Mouse (Mus musculus) natural killer cell, adult 2 months (primary cell): ENCODE results near the gene Pfkl.
"Not testable (repeated sequence)": the region's sequence is repeated elsewhere in the genome, so short reads cannot be mapped to it uniquely, and the experiment has no call there.

Experiments
- DNase-seq, 2 experiments: peaks; one replicate each; pipeline ENCODE4 v3.0.0; 2022; ENCODE audit warnings: low spot score in 2 of 2

Pfkl gene

GRCm38 (mm10) chr10:77971709-77972553 lies 38.0 kb downstream of the Pfkl start:
- DNase-seq, result peak in 1 of 2 experiments; percentile 34

DNA sequence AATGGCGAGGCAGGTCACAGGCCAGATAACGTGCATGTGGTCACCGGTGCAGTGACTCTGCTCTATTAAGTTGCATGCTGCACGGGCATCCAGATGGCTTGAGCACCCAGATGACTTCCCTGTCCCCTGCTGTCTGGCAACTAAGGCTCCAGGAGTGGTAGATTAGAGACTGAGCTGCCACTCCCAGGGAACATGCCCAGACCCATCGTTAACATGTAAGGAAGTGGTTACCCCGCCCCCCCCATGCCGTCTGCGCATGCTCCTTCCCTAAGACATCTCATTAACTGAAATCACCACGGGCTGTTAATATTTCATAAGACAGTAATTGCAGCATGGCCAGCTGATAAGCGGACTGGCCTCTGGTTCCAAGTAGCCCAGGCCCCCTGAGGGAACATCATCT lies 38.7 kb downstream of the Pfkl start:
- DNase-seq, result peak in 1 of 2 experiments; percentile 28

DNA sequence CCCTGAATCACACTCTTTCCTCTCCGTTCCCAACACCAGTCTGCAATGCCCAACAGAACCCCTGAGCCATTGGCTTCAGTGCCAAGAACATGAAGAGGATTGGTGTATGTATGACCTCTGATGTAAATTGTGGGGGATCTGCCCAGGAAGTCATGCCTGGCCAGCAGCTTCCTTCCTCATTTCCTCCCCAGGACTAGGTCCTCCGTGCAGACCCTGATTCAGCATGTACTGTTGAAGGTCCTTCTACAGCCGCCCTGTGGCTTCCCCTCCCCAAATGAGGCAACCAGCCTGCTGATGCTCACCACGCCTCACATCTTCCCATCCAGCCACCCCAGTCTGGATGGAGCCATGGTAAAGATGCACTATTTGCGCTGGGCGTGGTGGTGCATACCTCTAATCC lies 39.4 kb downstream of the Pfkl start, which contains the start of gene Trpm2:
Gene Trpm2, minus strand, starts transcription at position 83 of the 400 bp plus-strand sequence.
- DNase-seq, result no peak

GRCm38 (mm10) chr10:77969973-77970325 lies 39.9 kb downstream of the Pfkl start:
- DNase-seq, result no peak

DNA sequence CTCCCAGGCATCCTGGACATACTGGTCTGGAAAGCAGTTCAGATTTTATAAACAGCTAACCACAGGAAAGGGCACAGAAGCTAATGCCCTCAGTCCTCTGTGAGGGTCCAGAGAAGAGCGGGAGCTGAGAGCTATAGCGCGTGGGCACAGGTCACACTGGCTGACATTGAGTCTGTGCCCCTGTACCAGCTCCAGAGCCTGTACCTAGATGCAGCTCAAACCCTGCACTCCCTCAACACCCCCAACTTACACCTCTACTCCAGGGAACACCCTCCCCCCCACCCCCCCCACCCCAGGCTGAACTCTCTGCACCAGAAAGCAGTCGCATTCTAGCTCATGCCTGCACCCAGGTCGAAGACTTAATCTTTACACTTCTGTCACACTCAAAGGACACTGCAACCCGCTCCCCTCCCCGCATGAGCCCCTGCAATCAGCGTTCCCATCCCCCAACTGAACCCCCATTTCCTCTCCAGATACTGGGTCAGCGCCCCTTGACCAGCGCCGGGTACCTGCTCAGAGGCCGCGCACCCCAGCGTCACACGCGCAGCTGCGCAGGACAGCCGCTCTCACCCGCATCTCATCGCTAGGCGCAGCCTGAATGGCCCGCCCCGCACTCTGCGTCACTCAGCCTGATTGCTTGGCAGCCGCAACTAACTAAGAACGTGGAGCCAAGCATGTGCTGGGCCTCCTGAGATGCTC lies 40.5 kb downstream of the Pfkl start:
- DNase-seq, result peak in 1 of 2 experiments; percentile 35

GRCm38 (mm10) chr10:77963971-77964370 lies 45.9 kb downstream of the Pfkl start:
- DNase-seq, result peak in 1 of 2 experiments; percentile 27

DNA sequence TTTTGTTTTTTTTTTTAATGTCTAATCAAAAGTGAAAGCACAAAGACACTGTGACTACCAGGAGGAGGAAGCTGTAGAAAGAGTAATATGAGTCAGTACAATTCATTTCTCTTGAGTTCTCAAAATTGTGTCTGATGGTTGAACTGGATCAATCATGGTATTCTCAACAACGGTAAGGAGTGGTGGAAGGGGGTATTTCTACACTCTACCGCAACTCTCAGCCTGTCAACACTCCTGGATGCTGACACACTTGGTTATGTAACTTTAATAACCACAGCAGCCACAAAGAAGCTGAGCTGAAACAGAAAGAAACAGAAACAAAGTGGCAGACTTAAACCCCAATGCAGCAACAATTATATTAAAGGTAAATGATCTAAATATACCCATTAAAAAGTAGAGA lies 47.2 kb downstream of the Pfkl start:
- DNase-seq, result peak in 1 of 2 experiments; percentile 28

DNA sequence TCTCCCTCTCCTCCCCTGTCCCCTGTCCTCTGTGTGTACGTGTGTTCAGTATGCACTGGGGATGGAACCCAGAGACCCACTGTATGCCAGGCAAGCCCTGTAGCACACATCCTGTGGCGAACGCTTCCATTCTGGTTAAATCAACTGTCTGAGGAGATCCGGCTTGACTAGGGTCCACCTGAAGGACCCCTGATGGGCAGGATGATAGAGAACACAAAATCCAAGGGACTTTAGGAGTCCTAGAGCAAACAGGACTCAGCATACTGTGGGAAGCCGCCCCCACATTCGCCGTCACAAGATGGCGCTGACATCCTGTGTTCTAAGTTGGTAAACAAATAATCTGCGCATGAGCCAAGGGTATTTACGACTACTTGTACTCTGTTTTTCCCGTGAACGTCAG lies 59.4 kb downstream of the Pfkl start:
- DNase-seq, result not testable (repeated sequence)

DNA sequence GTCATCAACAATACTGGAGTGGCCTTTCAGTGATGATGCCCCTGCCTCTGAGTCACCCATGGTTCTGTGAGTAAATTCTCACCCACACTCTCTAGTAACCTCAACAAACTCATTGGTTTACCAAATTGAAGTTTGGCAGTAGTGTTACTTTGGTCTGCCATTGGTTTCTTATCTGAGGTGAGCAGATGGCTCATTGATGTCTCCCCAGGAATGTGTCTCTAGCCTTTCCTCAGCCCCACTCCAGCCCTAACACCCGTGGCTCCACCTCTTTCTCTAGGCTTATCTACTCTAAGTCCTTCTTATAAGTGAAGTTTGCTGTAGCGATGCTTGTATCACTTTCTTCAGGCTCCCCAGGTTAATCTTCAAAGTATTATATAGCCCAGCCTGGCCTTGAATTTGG lies 70.2 kb downstream of the Pfkl start:
- DNase-seq, result no peak
